Mouse (Mus musculus): Measurements from ENCODE around the gene Cdh4.

DNA sequence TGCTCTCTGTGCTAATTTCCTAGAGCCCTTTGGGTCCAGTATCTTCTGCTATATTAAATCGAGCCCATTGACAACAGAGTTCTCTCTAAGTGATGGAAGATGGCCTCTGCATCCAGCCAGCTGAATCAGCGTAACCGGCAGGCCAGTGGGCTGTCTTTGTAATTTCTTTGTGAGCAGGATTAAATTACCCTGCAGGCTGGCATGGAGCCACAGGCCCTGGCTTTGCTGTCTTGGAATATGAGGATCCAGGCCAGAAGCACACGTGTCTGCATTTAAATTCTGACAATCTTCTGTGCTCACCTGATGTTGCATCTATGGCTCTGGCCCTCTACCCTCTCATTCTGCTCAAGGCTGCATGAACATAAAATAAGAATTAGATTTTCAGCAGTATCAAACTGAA is 17.0 kb downstream of the Cdh4 start:
- TF ChIP-seq TAL1 (IDR thresholded peaks at IDR 0.05; ENCODE audit: low read length) = no peak
- TF ChIP-seq GATA1 (IDR thresholded peaks at IDR 0.05; ENCODE audit: low read length) = no peak

Data from erythroblast, embryonic 14.5 days (primary cell).